Mouse (Mus musculus) brain, adult 2 months (tissue): ENCODE measurements around the gene Hamp2.
"Not testable (repeated sequence)": the region's sequence is repeated elsewhere in the genome, so short reads cannot be mapped to it uniquely, and the experiment has no call there.

ENCODE experiments used
- DNase-seq: peaks from one replicate; pipeline ENCODE4 v3.0.0; 2011; ENCODE audit warnings: low read depth, low spot score

Hamp2 gene

DNA sequence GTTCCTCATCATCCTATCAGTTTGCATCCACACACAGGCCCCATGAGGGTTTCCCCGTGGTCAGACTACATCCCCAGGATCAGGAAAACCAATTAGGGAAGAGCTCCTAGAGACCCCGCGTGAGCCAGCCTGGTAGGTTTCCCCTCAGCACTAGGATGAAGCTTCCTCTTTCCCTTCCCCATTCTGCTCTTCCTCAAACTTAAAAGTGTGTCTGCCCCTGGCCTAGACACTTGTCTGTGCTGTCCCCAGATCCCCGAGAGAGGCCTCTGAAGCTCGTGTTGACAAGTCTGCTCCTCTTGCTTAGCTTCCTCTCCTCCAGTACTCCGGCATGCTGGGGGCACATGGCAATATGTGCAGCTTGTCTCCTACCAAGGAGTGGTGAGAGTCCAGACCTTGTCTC lies 29.0 kb upstream of the Hamp2 start:
- peak; percentile 51 for DNase-seq

DNA sequence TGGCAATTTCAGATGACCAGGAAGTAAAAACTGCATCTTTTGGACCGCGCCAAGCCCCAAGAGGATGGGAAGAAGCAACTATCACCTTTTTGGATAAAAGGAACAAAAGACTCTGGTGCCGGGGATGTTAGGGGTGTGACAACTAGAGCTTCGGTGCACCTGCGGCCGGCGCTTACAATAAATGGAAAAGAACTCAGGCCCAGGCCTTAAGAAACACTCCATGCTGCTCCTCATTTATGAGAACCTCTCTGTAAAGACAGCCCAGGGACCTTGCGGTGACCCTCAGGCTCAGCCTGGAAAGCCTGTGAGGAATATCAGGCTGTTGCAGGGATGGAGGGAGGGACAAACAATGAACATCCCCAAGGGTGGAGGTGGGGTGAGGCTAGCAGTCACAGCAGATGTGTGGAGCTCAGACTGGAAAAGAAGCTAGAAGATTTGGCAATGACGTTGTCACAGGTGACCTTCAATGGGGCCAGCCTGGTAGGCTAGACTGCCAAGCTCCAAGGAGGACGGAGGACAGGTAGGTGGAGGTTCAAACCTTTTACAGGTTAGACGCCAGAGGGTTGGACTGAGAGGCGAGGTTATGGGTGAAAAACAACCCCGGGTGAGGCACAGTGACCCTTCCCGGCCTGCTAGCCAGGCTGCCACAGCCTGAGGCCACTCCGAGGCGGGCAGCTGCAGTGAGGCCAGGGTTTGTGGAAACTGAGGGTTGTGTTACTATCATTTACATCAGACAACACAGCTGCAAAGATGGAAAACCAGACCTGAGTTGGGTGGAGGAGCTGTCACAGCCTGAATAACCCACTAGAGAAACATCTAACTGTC lies 28.2 kb upstream of the Hamp2 start:
- no peak for DNase-seq

DNA sequence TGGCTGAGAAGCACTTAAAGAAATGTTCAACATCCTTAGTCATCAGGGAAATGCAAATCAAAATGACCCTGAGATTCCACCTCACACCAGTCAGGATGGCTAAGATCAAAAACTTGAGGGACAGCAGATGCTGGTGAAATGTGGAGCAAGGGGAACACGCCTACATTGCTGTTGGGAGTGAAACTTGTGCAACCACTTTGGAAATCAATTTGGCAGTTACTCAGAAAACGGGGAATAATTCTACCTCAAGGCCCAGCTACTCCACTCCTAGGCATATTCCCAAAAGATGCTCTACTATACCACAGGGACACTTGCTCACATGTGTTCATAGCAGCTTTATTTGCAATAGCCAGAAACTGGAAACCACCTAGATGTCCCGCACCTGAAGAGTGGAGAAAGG lies 25.4 kb upstream of the Hamp2 start:
- DNase-seq: not testable (repeated sequence)

DNA sequence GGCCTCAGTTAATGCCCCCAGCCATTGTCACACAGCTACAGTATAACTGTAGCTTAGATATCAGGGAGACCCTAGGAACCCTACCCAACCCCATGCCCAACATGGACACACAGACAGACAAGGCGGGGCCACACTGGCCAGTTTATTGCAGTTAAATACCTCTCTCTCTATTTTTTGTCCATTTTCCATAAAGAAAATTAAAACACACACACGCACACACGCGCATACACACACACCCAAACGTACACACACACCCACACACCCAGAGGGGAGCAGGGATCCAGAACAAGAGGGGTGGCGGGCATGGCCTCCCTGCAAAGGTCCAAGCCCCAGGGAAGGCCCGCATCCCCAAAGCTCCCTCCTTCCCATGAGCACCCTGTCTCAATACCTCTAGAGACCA lies 21.4 kb upstream of the Hamp2 start:
- no peak for DNase-seq

DNA sequence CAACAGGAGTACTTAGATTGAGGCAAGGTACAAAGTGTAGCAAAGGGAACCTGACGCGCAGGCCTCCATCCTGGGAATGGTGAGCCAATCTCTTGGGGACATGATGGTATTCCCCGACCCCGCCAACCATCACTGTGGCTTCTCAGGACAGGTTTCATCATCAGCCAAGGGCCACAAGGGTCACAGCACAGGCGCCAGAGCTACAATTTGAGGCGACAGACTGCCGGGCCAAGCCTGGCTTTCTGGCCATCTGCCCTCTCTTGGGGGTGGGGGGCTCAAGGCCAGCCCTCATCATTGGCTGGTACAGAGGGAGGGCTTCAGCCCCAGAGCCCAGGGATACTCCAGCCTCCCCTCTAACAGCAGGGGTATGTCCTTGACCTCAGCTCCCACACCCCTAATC lies 21.0 kb upstream of the Hamp2 start:
- DNase-seq: not testable (repeated sequence)

DNA sequence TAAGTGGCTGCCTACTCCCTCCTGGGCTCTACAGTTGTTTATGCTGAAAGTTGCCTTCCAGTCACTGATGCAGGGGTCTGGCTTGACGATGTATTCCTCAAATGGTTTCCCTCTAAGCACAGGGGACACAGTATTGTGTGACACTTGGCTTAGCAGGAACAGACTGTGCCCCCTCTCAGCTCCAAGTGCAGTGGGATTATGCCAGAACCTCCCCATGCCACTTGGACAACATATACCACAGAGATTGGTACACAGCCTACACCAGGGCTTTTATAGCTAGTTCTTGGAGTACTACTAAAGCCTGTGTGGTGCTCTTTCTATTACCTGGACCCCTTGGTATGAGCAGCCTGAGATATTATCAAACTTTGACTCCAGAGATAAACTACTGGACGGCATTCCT lies 20.2 kb upstream of the Hamp2 start:
- DNase-seq: not testable (repeated sequence)

DNA sequence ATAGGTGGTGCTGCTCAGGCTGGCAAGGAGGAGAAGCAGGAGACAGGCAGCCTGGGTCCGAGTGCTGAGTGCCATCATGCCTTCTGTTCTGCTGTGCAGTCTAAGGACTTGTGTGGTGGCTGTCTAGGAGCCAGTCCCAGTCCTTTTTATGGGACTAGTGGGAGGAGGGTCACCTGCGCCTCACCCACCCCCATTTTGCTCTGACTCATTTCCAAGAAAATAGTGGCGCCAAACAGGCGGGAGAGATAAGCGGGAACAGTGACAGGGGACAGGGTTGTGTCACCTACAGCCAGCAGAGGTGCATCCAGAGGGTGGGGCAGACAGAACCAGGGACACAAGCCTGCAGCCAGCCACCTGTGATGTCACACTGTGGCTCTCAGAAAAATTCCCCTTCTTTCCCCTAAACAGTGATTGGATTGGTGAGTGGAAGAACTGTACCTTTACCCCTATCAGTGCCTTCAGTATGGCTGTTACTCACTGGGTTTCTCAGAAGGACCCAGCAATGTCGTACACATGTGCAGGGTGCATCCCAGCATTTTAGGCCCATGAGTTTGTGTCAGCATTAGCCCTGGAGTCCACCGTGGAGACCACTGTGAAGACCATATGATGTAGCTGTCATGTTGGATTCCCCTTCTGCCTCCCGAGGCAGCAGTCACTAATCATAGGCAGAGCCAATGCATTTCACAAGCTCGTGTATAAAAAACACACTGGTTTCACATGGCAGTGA lies 19.6 kb upstream of the Hamp2 start, which contains the start of gene Hamp:
TSS of gene Hamp (minus strand) at position 124 of the 727 bp plus-strand sequence.
- DNase-seq: no peak

DNA sequence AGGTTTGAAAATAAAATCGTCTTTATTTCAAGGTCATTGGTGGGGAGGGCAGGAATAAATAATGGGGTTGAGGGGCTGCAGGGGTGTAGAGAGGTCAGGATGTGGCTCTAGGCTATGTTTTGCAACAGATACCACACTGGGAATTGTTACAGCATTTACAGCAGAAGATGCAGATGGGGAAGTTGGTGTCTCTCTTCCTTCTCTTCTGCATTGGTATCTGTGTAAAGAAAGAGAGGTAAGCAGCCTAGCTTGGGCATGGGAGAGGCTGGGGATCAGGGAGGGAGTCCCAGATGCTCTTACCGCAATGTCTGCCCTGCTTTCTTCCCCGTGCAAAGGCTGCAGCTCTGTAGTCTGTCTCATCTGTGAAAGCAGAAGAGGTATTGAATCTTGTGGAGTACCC lies 17.9 kb upstream of the Hamp2 start:
- DNase-seq: not testable (repeated sequence)

DNA sequence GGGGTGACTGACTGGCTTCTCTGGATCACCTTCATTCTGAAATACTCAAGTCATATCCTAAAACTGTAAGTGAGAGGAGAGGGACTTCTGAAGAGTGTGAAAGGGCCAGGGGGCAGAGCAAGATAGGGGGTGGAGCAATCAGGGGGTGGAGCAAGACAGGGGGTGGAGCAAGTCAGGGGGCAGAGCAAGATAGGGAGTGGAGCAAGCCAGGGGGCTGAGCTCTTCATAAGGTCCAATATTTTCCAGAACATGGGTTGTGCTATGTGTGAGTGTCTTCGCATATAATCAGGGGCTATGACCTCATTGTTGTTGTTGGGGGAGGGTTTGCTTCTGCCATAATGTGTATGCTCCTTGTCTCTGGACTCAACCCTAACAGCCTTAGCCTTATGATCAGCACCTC lies 15.6 kb upstream of the Hamp2 start:
- DNase-seq: not testable (repeated sequence)

DNA sequence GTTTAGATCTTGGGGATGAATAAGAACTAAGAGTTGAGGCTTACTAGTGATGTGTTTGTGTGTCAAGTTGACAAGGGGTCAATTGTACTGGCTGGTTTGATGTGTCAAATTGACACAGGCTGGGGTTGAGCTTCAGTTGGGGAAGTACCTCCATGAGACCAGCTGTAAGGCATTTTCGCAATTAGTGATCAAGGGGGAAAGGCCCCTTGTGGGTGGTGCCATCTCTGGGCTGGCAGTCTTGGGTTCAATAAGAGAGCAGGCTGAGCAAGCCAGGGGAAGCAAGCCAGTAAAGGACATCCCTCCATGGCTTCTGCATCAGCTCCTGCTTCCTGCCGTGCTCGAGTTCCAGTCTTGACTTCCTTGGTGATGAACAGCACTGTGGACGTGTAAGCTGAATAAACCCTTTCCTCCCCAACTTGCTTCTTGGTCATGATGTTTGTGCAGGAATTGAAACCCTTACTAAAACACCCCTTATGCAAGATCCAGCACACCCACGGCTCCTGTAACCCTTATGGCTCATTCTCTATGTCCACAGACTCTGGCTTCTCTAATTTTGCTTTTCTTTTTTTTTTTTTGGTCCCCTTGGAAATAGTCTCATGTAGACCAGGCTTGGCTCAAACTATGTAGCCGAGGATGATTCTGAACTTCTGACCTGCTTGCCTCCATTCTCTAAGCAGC lies 11.1 kb upstream of the Hamp2 start:
- DNase-seq: not testable (repeated sequence)

DNA sequence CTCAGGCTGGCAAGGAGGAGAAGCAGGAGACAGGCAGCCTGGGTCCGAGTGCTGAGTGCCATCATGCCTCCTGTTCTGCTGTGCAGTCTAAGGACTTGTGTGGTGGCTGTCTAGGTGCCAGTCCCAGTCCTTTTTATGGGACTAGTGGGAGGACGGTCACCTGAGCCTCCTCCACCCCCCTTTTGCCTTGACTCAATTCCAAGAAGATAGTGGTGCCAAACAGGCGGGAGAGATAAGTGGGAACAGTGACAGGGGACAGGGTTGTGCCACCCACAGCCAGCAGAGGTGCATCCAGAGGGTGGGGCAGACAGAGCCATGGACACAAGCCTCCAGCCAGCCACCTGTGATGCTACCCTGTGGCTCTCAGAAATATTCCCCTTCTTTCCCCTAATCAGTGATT lies 410 bp downstream of the Hamp2 start:
- no peak for DNase-seq

DNA sequence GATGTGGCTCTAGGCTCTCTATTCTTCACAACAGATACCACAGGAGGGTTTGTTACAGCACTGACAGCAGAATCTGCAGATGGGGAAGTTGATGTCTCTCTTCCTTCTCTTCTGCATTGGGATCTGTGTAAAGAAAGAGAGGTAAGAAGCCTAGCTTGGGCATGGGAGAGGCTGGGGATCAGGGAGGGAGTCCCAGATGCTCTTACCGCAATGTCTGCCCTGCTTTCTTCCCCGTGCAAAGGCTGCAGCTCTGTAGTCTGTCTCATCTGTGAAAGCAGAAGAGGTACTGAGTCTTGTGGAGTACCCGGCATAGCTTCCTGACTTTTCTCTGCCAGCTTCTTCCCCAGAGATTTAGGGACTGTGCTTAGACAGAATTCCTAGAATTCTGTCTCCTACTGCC lies 2.0 kb downstream of the Hamp2 start:
- not testable (repeated sequence) for DNase-seq

DNA sequence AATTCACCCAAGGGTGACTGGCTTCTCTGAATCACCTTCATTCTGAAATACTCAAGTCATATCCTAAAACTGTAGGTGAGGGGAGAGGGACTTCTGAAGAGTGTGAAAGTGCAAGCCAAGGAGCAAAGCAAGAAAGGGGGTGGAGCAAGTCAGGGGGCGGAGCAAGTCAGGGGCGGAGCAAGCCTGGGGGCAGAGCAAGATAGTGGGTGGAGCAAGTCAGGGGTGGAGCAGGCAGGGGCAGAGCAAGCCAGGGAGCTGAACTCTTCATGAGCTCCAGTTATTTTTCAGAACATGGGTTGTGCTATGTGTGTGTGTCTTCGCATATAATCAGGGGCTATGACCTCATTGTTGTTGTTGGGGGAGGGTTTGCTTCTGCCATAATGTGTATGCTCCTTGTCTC lies 4.3 kb downstream of the Hamp2 start:
- no peak for DNase-seq

DNA sequence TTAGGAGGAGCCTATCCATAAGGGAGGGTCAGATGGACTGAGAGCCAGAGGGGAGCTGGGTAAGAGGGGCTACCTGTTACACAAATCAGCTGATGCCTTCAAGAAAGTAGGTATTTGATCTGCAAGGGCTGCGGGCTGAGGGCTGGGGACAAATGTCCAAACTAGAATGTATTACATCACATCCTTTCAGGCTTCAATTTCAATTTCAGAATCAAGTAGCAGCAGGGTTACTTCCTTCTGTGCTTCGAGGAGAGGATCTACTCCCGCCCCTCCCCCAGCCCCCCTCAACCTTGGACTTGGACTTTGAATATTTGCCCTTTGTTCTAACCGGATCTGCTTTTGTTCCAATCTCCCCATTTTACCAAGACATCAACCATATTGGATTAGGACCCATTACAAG lies 7.3 kb downstream of the Hamp2 start:
- DNase-seq: no peak

DNA sequence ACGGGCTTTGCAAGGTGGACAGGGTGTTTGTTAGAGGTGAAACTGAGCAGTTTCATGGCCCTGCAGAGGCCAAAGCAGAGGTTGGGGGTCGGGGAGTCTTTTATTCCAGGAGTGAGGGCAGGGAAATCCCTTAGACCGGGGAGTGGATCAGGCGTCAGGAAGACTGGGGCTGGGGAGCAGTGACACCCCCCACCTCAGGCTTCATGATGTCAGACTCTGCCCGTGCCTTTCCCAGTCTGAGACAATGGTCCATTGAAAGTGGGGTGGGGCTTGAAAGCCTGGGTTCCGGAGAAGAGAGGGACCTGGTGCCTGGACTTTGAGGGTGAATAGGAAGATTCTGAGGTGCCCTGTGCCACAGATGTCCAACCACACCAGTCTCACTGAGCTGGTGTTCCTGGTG lies 7.8 kb downstream of the Hamp2 start:
- peak; percentile 86 for DNase-seq

DNA sequence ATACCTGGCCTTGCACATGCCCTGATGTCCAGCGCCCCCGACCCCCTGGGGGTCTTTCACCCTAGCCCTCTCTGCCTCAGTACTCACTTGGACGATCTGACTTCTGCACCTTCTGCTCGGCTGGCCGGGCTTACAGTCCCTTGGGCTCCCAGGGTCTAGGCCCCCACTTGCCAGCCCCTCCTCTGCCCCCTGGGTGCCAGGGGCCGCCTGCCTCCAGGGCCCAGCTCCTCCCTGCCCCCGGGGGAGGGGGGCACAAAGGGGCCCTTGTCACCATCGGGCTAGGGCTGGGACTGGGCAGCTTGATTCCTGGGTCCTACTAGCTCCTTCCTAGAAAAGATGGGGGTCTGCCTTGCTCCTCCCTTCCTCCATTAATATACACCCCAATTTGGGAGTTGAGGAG lies 9.7 kb downstream of the Hamp2 start, which contains the start of gene Mag:
TSS of gene Mag (minus strand) at position 142 of the 400 bp plus-strand sequence.
- DNase-seq: peak; percentile 84

DNA sequence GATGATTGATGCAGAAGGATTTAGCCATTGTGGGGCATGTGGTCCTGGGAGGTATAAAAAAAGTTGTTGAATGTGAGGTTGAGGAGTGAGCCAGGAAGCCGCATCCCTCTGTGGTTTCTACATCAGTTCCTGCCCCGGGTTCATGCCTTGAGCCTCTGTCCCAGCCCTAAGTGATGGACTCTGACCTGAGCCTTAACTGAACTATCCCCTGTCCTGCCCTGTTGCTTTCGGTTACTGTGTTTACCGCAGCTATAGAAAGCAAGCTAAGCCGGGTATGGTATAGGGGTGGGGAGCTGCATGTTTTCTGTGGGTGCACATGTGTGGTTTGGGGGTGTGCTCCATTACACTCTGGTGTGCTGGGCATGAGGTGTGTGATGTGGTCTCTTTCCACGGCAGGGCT lies 14.7 kb downstream of the Hamp2 start:
- no peak for DNase-seq

DNA sequence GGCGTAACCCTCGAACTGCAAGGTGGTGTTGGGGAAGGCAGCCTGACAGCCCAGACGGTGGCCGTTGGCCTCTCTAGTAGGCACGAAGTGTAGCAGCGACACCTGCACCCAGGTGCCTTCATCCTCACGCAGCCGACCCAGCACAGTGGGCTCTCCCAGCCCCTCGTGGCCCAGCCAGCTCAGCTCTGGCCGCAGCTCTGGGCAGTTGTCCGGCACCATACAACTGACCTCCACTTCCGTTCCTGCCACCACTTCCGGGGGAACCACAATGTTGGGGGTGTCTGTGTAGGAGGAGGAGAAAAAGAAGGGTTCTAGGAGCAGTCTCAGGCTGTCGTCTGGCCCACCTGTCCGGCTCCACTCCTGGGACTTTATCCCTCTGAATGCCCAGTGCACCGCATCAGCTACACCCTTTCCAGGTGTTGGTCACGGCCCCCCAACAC lies 15.5 kb downstream of the Hamp2 start:
- DNase-seq: no peak

DNA sequence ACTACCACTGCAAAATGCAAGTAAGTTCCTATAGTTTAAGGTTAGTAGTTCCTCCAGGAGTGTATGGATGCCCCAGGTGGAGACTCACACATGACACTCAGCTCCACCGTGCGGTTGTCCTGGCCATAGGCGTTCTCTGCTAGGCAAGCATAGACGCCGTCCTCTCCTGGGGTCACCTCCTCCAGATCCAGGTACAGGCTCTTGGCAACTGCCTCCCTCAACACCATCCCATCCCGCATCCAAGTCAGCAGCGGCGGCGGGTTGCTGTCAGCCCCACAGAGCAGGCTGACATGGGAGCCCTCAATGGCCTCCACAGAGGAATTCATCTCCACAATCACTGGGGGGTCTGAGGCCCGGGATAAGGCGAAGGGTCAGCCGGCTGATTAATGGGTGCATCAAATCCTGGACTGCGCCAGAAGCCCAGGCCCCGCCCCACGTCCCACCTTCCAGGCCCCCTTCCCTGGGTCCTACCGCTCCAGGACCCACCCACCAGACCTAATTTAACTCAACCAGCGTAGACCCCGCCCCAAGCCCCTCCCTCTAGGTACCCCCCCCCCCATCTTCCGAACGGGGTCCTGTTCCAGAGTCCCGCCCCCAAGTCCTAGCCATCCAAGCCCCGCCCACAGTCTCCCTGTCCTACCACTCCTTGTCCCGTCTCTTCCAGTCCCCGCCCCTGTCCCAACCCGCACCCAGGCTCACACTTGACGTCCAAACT lies 16.0 kb downstream of the Hamp2 start:
- DNase-seq: peak; percentile 61

DNA sequence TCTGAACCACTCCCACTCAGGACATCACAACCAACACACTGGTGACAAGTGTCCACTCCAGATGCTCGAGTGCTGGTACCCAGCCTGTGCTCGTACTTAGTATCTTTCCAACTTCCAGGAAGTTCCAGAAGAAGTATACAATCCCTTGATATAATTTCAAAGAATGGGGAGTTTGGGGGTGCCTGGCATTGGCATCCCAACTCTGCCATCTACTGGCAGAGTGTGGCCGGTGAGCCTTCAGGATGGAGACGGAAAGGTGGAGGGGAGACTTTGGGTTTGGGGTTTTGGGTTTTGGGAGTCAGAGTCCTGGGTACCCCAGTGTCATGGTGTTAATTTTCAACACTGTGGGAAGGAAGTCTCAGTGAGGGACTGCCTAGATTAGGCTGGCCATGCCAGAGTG lies 20.4 kb downstream of the Hamp2 start:
- peak; percentile 27 for DNase-seq

DNA sequence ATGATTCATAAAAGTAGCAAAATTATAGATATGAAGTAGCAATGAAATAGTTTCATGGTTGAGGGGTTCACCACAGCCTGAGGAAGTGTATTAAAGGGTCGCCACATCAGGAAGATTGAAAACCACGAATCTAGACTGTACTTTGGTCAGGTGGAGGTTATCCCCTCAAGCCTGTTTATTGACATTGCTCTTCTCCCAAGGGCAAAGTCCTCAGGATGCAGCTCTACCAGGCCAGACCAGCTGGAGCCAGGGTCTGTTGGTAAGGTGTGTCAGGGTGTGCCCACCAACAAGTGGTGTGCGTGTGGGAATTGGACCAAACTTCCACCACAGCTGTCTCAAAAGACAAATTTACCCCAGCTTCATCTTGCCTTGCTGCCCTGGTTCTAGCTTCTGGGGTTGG lies 29.3 kb downstream of the Hamp2 start:
- DNase-seq: no peak

DNA sequence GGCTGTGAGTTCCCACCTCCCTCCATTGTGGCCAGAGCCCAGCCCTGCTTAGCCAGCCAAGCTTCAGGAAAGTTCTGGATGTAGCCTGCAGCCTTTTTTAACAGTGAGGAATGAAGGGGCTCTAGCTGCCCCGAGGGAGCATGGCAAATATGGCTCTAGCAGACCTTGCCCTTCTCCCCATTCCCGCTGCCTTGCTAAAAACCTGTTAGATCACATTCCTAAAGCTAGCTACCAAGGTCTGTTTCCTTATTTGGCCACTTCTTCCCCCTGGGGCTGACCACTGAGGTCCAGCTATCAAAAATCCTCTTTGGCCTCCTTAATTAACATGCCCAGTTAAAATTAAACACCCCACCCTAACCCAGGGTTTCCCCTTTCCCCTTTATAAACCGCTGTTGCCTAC lies 32.0 kb downstream of the Hamp2 start:
- DNase-seq: no peak
